Mouse (Mus musculus): Measurements from ENCODE around the gene Capg. TPM values are rescaled to one million over a fixed set of nuclear protein-coding genes. Genes with fewer than 3 reads are reported as not detected.
"Not testable (repeated sequence)": the region's sequence is repeated elsewhere in the genome, so short reads cannot be mapped to it uniquely, and the experiment has no call there.

Gene Capg
- polyA plus RNA-seq, 1 experiment, result 0.48 TPM

DNA sequence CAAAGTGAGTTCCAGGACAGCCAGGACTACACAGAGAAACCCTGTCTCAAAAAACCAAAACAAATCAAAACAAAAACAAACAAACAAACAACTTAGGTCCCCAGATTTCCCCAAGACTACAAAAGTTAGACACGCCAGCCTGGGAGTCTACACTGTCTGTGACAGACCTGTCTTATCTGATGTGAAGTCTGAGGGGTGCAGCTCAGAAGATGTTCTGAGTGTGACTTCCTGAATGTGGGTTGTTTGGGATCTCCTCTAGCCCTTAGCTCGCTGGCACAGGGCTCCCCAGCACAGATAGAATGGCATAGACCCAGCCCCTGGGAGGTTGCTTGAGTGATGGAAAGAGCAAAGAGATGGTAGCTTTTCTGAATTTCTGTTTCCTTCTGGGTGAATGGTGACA lies 20.0 kb upstream of the Capg start:
- Histone ChIP-seq H3K9me3 (ENCODE audit: control insufficient read depth, low read length) (no peaks in the 10 kb centered on the region), H3K36me3 (ENCODE audit: control insufficient read depth) (no peaks in the 10 kb centered on the region), H3K27me3 (ENCODE audit: control insufficient read depth) (peaks cover 2% of the 10 kb centered on the region; the same call in 1 of the 2 replicates), H3K4me3 (replicated peaks) (no peak overlapping the region), H3K4me1 (ENCODE audit: control insufficient read depth) (no peaks in the 10 kb centered on the region)
- TF ChIP-seq TAL1 (IDR thresholded peaks at IDR 0.05; ENCODE audit: low read length), result no peak
- TF ChIP-seq GATA1 (IDR thresholded peaks at IDR 0.05; ENCODE audit: low read length), result no peak

DNA sequence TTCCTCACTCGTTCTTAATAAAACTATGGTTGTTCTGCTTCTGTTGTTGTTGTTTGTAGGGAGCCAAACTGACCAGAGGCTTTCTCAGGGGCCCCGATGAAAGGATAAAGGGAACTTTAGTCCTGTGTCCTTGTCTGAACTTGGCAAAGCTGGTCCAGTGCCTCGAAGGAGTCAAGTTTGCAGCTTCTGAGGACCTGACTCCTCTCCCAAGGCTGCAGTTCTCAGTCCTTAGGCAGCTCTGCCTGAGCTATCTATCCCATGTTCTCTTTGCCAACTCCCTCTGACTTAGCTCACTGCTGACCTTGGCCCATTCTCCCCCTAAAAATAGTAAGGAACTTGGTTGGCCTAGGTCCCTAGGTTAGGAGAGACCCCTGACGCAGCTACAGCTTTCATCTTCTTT lies 17.1 kb upstream of the Capg start:
- no peak overlapping the region for H3K4me3 ChIP-seq (replicated peaks)
- H3K36me3 ChIP-seq (ENCODE audit: control insufficient read depth), result no peaks in the 10 kb centered on the region
- no peak for TF ChIP-seq TAL1 (IDR thresholded peaks at IDR 0.05; ENCODE audit: low read length)
- TF ChIP-seq GATA1 (IDR thresholded peaks at IDR 0.05; ENCODE audit: low read length), result no peak
- peaks cover 3% of the 10 kb centered on the region; the same call in 1 of the 2 replicates for H3K9me3 ChIP-seq (ENCODE audit: control insufficient read depth, low read length)
- no peaks in the 10 kb centered on the region for H3K4me1 ChIP-seq (ENCODE audit: control insufficient read depth)
- H3K27me3 ChIP-seq (ENCODE audit: control insufficient read depth), result no peaks in the 10 kb centered on the region

DNA sequence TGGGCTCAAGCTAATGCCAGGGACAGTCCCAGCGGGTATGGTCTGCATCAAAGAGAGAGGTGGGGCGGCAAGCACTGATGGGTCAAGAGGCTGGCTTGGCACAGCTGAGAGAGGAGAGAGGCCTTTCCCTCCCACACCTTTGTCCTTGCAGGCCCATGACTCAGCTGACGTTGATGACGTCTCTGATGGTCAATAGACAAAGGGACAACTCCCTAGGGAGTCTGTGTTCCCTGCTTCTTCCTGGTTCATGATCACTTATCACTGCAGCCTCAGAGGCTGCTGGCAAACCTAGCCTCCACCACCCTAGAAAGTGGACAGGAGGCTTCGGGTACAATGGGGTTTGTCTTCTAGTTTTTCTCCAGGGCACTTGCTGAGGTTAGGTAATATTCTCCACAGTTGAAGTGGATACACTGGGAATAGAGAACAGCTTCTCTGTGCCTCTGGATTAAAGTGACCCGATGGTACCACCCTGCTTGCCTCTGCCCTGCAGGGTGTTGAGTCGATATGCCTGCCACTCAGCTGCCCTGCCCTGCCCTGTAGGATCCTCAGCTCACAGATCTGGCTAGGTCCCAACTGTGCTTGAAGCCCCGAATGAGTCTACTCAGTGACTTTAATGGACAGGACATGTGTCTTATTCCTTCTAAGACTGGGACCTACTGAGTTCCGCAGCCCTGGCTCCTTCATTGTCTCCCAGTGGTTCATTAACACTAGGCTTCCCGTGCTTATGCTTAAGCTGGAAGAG lies 15.6 kb upstream of the Capg start:
- H3K9me3 ChIP-seq (ENCODE audit: control insufficient read depth, low read length), result peaks cover 3% of the 10 kb centered on the region; the same call in 1 of the 2 replicates
- no peaks in the 10 kb centered on the region for H3K36me3 ChIP-seq (ENCODE audit: control insufficient read depth)
- H3K27me3 ChIP-seq (ENCODE audit: control insufficient read depth), result no peaks in the 10 kb centered on the region
- H3K4me1 ChIP-seq (ENCODE audit: control insufficient read depth), result no peaks in the 10 kb centered on the region
- H3K4me3 ChIP-seq (replicated peaks), result no peak overlapping the region
- TF ChIP-seq GATA1 (IDR thresholded peaks at IDR 0.05; ENCODE audit: low read length), result no peak
- TF ChIP-seq TAL1 (IDR thresholded peaks at IDR 0.05; ENCODE audit: low read length), result no peak

DNA sequence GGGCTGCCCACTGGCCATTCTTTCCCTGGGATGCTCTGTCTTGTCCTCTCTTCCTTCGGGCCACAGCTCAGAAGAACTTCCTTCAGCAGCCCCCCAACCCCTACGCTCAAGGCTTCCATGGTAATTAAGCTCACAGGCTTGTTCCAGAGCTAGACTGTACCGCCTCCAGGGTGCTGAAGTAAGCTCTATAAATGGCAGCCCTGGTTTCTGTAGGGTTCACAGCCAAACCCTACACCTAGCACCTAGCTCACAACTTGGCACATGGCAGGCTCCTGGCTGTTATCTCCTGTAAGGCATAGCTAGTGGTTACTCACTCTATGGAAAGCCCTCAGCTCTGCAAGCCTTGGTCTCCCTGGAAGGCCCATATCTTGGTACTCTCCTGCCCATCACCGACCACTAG lies 11.6 kb upstream of the Capg start:
- Histone ChIP-seq H3K27me3 (ENCODE audit: control insufficient read depth) (no peaks in the 10 kb centered on the region), H3K4me1 (ENCODE audit: control insufficient read depth) (peaks cover 11% of the 10 kb centered on the region), H3K9me3 (ENCODE audit: control insufficient read depth, low read length) (peaks cover 3% of the 10 kb centered on the region; the same call in 1 of the 2 replicates), H3K4me3 (replicated peaks) (no peak overlapping the region), H3K36me3 (ENCODE audit: control insufficient read depth) (no peaks in the 10 kb centered on the region)
- TF ChIP-seq GATA1 (IDR thresholded peaks at IDR 0.05; ENCODE audit: low read length) (no peak), TAL1 (IDR thresholded peaks at IDR 0.05; ENCODE audit: low read length) (no peak)

DNA sequence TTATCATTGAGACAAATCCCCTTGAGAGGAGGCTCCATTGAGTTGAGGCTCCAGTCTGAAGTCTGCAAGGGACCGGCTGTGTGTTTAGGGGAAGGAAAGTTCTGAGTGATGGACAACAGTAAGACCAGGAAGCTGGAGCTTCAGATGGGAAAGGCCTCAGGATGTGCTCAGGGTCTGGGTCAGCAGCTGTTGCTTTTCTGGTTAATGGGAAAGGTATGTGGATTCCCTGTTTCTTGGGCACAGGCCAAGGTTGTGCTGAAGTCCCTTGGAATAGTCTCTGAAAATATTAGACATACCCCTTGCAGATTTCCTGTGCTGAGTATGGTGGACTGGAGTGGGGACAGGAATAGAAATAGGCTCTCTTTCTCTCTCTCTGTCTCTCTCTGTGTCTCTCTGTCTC lies 10.6 kb upstream of the Capg start:
- not testable (repeated sequence) for H3K9me3 ChIP-seq (ENCODE audit: control insufficient read depth, low read length); H3K36me3 ChIP-seq (ENCODE audit: control insufficient read depth); H3K27me3 ChIP-seq (ENCODE audit: control insufficient read depth); H3K4me3 ChIP-seq (replicated peaks)
- peaks cover 21% of the 10 kb centered on the region for H3K4me1 ChIP-seq (ENCODE audit: control insufficient read depth)

DNA sequence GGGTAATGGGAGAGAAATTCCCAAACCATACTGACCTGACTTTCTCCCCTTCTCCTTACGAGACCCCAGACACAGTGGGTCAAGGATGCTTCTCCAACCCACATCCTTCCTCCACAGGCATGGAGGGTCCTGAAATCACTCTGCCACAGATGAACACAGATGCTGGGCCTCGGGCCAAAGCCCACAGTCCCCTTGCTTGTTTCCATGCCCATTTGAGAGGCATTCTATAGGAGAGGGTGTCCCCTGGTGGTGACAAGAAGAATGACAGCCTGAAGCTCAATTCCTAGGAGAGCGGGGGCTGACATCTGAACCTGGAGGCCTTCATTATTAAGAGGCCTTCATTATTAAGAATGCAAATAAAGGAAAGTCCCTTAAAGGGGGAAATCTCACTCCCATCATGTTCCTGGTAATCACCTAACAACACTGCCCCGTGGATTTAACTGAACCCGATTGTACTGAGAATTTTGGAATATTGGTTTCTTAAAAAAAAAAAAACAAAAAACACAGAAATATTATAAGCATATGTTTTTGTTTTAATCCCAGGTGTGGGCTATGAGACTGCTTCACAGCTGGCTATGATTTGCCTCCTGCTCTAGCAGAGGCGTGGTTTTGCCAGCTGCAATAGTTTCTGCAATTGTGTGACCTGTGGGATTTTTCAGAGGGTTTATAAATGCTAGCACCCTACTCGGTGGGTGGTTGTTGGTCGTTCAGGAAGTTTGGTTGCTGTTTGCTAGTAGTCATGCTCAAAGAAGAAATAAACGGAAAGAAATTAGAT lies 10.0 kb upstream of the Capg start:
- no peaks in the 10 kb centered on the region for H3K36me3 ChIP-seq (ENCODE audit: control insufficient read depth)
- TF ChIP-seq TAL1 (IDR thresholded peaks at IDR 0.05; ENCODE audit: low read length), result no peak
- no peak for TF ChIP-seq GATA1 (IDR thresholded peaks at IDR 0.05; ENCODE audit: low read length)
- no peak overlapping the region for H3K4me3 ChIP-seq (replicated peaks)

DNA sequence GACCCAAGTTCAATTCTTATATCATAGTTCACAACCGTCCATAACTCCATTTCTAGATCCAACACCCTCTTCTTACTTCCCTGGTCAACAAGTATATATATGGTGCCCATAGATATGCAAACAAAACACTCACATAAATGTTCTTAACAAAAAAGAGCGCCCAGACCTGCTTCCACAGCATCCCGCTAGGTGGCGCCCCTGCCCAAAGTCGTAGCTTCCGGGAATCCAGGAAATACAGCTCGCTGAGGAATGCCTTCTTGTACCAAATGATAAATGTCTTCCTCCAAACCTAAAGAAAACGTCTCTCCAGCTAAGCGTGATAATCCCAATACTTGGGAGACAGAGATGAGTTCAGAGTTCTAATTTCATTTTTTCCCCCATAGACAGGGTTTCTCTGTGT lies 9.0 kb upstream of the Capg start:
- no peak for TF ChIP-seq TAL1 (IDR thresholded peaks at IDR 0.05; ENCODE audit: low read length)
- no peak for TF ChIP-seq GATA1 (IDR thresholded peaks at IDR 0.05; ENCODE audit: low read length)

More for the DNA sequence above, 10.0 kb upstream of the Capg start:
- H3K4me1 ChIP-seq (ENCODE audit: control insufficient read depth), result peaks cover 27% of the 10 kb centered on the region
- no peaks in the 10 kb centered on the region for H3K27me3 ChIP-seq (ENCODE audit: control insufficient read depth)
- H3K9me3 ChIP-seq (ENCODE audit: control insufficient read depth, low read length), result peaks cover 3% of the 10 kb centered on the region; the same call in 1 of the 2 replicates

DNA sequence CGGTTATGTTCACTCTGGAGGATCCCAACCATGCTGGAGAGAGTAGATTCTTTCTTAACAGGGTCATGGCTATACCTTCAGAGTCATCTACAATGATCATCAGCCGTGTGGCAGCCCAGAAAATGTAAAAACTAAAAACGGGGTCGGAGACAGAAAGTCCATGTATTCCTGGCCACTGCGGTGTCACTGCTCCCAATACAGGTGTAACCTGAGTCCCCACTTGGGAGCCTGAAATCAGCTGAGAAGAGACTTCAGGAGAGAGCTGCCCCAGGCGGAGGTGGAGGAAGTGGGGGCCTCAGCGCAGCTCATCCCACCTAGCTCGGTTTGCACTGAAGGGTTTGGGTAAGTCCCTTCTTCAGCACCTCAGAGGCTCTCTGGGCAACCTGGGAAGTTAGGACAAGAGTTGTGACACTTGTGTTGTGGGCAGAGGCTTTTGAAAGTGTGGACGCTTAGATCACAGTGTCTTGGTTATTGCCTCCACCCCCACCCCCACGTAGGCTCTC lies 6.1 kb upstream of the Capg start:
- H3K4me3 ChIP-seq (replicated peaks), result peak overlapping the region; percentile 71
- H3K4me1 ChIP-seq (ENCODE audit: control insufficient read depth), result peaks cover 28% of the 10 kb centered on the region
- TF ChIP-seq TAL1 (IDR thresholded peaks at IDR 0.05; ENCODE audit: low read length) (no peak), GATA1 (IDR thresholded peaks at IDR 0.05; ENCODE audit: low read length) (no peak)
- no peaks in the 10 kb centered on the region for H3K36me3 ChIP-seq (ENCODE audit: control insufficient read depth)
- H3K27me3 ChIP-seq (ENCODE audit: control insufficient read depth), result no peaks in the 10 kb centered on the region
- H3K9me3 ChIP-seq (ENCODE audit: control insufficient read depth, low read length), result peaks cover 4% of the 10 kb centered on the region; the same call in 1 of the 2 replicates

More for the DNA sequence above, 9.0 kb upstream of the Capg start:
- Histone ChIP-seq H3K4me1 (ENCODE audit: control insufficient read depth) (peaks cover 28% of the 10 kb centered on the region), H3K36me3 (ENCODE audit: control insufficient read depth) (no peaks in the 10 kb centered on the region), H3K9me3 (ENCODE audit: control insufficient read depth, low read length) (no peaks in the 10 kb centered on the region), H3K4me3 (replicated peaks) (peak overlapping the region; percentile 29), H3K27me3 (ENCODE audit: control insufficient read depth) (no peaks in the 10 kb centered on the region)

DNA sequence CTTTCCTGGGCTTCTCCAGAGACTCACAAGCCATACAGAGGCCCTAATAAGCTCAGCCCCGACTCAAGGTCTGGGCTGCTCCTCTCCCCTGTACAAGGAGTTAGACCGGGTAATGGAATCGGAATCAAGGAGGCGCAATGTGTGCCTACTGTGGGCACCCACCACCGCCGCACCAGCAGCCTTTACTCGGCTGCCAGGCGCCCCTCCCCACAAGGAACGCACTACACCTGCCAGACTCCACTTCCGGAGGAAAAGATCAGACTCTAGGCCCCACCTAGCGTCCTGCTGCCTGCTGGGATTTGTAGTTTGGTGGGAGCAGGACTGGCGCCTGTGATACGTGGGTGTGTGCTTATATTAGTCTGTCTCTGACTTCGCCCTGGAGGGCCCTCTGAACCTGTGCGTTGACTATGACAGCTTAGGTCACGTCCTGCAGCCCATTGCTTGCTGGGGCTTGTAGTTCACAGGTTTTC lies 5.6 kb upstream of the Capg start:
- peaks cover 28% of the 10 kb centered on the region for H3K4me1 ChIP-seq (ENCODE audit: control insufficient read depth)
- TF ChIP-seq TAL1 (IDR thresholded peaks at IDR 0.05; ENCODE audit: low read length) (no peak), GATA1 (IDR thresholded peaks at IDR 0.05; ENCODE audit: low read length) (no peak)
- no peaks in the 10 kb centered on the region for H3K27me3 ChIP-seq (ENCODE audit: control insufficient read depth)
- H3K4me3 ChIP-seq (replicated peaks), result peak overlapping the region; percentile 71
- peaks cover 4% of the 10 kb centered on the region; the same call in 1 of the 2 replicates for H3K9me3 ChIP-seq (ENCODE audit: control insufficient read depth, low read length)
- no peaks in the 10 kb centered on the region for H3K36me3 ChIP-seq (ENCODE audit: control insufficient read depth)
